Mouse (Mus musculus) embryonic facial prominence, embryonic 13.5 days (tissue): ENCODE results near the gene Prr29. TPM values are rescaled to one million over a fixed set of nuclear protein-coding genes. Genes with fewer than 3 reads are reported as not detected.

Experiments used
- polyA plus RNA-seq: library from polyadenylated mRNA; unstranded; fragments of >200 nt; fragmentation: Nextera tagmentation; extraction: Ambion mirVana; gene quantifications from 2 replicates; pipeline ENCODE4 v1.2.1, GENCODE M21; 2015

Prr29 gene
- polyA plus RNA-seq, 1 experiment from 2014 or later = not detected

Other genes with a start within 250 kb of the Prr29 start
- gene Gm10840, start 204.6 kb upstream of the Prr29 start, polyA plus RNA-seq = not detected in 2 replicates
- 367 and 452 TPM in 2 replicates for gene Limd2, start 204.6 kb upstream of the Prr29 start, polyA plus RNA-seq
- 34.8 and 35.8 TPM in 2 replicates for gene Strada, start 163.3 kb upstream of the Prr29 start, polyA plus RNA-seq
- gene Ccdc47, start 149.1 kb upstream of the Prr29 start, polyA plus RNA-seq = 81.4 and 93.3 TPM in 2 replicates
- 81.2 and 90.4 TPM in 2 replicates for gene Ddx42, start 148.5 kb upstream of the Prr29 start, polyA plus RNA-seq
- 60.0 and 63.0 TPM in 2 replicates for gene Ftsj3, start 109.4 kb upstream of the Prr29 start, polyA plus RNA-seq
- 286 and 310 TPM in 2 replicates for gene Psmc5, start 109.3 kb upstream of the Prr29 start, polyA plus RNA-seq
- 75.7 and 88.0 TPM in 2 replicates for gene Smarcd2, start 92.5 kb upstream of the Prr29 start, polyA plus RNA-seq
- 0.19 and 0.44 TPM in 2 replicates for gene Tcam1, start 88.8 kb upstream of the Prr29 start, polyA plus RNA-seq
- gene Gh, start 63.6 kb upstream of the Prr29 start, polyA plus RNA-seq = not detected in 2 replicates
- 1.8 and 2.1 TPM in 2 replicates for gene Cd79b, start 50.7 kb upstream of the Prr29 start, polyA plus RNA-seq
- 0.14 and 0.28 TPM in 2 replicates for gene Scn4a, start 12.2 kb upstream of the Prr29 start, polyA plus RNA-seq
- gene Icam2, start 22.6 kb downstream of the Prr29 start, polyA plus RNA-seq = 26.2 and 32.6 TPM in 2 replicates
- gene Ern1, start 122.4 kb downstream of the Prr29 start, polyA plus RNA-seq = 7.0 and 7.5 TPM in 2 replicates
- 8.7 and 8.9 TPM in 2 replicates for gene Tex2, start 248.0 kb downstream of the Prr29 start, polyA plus RNA-seq